Mouse (Mus musculus) ES-CJ7 (cell line): ENCODE measurements around the gene Ap1m1.

Source experiments
- DNase-seq: peaks from one replicate; pipeline ENCODE4 v3.0.0; 2011; ENCODE audit warnings: low read depth, low spot score

The Ap1m1 gene

GRCm38 (mm10) chr8:72239499-72240402, at the start of gene Ap1m1:
TSS of gene Ap1m1 (plus strand) at chr8:72240018.
- peak; percentile 100 for DNase-seq

GRCm38 (mm10) chr8:72190215-72190539, 49.6 kb upstream of the Ap1m1 start:
- DNase-seq: no peak

- peak; percentile 38 for DNase-seq
Observed at GRCm38 (mm10) chr8:72192065-72192464, 47.8 kb upstream of the Ap1m1 start.

GRCm38 (mm10) chr8:72197997-72198396, 41.8 kb upstream of the Ap1m1 start:
- peak; percentile 85 for DNase-seq

- DNase-seq: no peak
Observed at GRCm38 (mm10) chr8:72208582-72208981, 31.2 kb upstream of the Ap1m1 start.

GRCm38 (mm10) chr8:72210222-72210621, 29.6 kb upstream of the Ap1m1 start:
- no peak for DNase-seq

- DNase-seq: no peak
Observed at GRCm38 (mm10) chr8:72210710-72211109, 29.1 kb upstream of the Ap1m1 start.

GRCm38 (mm10) chr8:72211846-72212245, 28.0 kb upstream of the Ap1m1 start:
- no peak for DNase-seq

GRCm38 (mm10) chr8:72212751-72213150, 27.1 kb upstream of the Ap1m1 start, which contains the start of gene Cib3:
TSS of gene Cib3 (minus strand) at chr8:72212837.
- DNase-seq: no peak

- no peak for DNase-seq
Observed at GRCm38 (mm10) chr8:72213536-72213935, 26.3 kb upstream of the Ap1m1 start, which contains the start of gene Gm11034. TSS of gene Gm11034 (minus strand) at chr8:72213636.

- DNase-seq: peak; percentile 66
Observed at GRCm38 (mm10) chr8:72215060-72215459, 24.8 kb upstream of the Ap1m1 start.

GRCm38 (mm10) chr8:72215871-72216270, 23.9 kb upstream of the Ap1m1 start:
- DNase-seq: no peak

GRCm38 (mm10) chr8:72218781-72219540, 20.9 kb upstream of the Ap1m1 start:
- DNase-seq: no peak

- DNase-seq: peak; percentile 100
Observed at GRCm38 (mm10) chr8:72219541-72220363, 20.1 kb upstream of the Ap1m1 start, which contains the start of gene Fam32a. TSS of gene Fam32a (plus strand) at chr8:72219730.

- peak; percentile 48 for DNase-seq
Observed at GRCm38 (mm10) chr8:72220758-72221157, 19.1 kb upstream of the Ap1m1 start.

- no peak for DNase-seq
Observed at GRCm38 (mm10) chr8:72222656-72223055, 17.2 kb upstream of the Ap1m1 start.

- DNase-seq: no peak
Observed at GRCm38 (mm10) chr8:72240403-72240763, 565 bp downstream of the Ap1m1 start.

GRCm38 (mm10) chr8:72240951-72241350, 1.1 kb downstream of the Ap1m1 start:
- DNase-seq: no peak

GRCm38 (mm10) chr8:72242226-72242625, 2.4 kb downstream of the Ap1m1 start:
- DNase-seq: no peak

- DNase-seq: no peak
Observed at GRCm38 (mm10) chr8:72244610-72245009, 4.8 kb downstream of the Ap1m1 start.

- peak; percentile 71 for DNase-seq
Observed at GRCm38 (mm10) chr8:72257171-72257901, 17.5 kb downstream of the Ap1m1 start.
